Mouse (Mus musculus) activated CD4-positive, CD25-positive, alpha-beta regulatory T cell, adult 4 months (primary cell): ENCODE measurements around the gene Cpn1. TPM values are rescaled to one million over a fixed set of nuclear protein-coding genes. Genes with fewer than 3 reads are reported as not detected.
A peak's percentile ranks its signal among the peaks of the same experiment; 100 is the strongest.
"Not testable (repeated sequence)": the region's sequence is repeated elsewhere in the genome, so short reads cannot be mapped to it uniquely, and the experiment has no call there.

Experiments
- ATAC-seq: one replicate; pipeline ENCODE4 v1.8.0; 2017
- polyA plus RNA-seq, 2 experiments: library from polyadenylated mRNA; unstranded; fragments of 100-300 nt; shearing (Covaris generic); gene quantifications; one replicate each; pipeline ENCODE4 v1.2.1; 2017

Cpn1 gene
- polyA plus RNA-seq, 2 experiments from 2014 or later, result 0.15 TPM; not detected in 1

- ATAC-seq, result no peak
Measured at GRCm38 (mm10) chr19:43980711-43981110, 5.6 kb downstream of the Cpn1 start.

DNA sequence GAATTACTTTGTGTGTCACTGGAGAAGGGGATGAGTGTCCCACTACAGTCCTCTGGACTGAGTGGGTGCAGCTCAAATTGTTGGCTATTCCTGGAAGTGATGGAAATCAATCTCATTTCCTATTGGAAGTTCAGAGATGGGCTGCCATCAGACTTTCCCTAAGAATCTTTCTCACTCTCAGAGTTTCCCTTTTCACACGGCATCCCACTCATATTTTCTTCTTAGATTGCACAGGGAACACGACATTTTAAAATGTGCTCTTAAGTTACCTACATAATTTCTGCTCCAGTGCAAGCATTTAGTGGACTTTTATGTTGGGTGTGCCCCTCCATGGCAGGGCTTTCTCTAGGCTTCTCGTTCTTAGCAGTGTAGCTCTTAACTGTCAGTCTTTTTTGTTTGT is 8.6 kb downstream of the Cpn1 start:
- no peak for ATAC-seq

GRCm38 (mm10) chr19:43976661-43977060 is 9.7 kb downstream of the Cpn1 start:
- no peak for ATAC-seq

GRCm38 (mm10) chr19:43974221-43974620 is 12.1 kb downstream of the Cpn1 start:
- no peak for ATAC-seq

DNA sequence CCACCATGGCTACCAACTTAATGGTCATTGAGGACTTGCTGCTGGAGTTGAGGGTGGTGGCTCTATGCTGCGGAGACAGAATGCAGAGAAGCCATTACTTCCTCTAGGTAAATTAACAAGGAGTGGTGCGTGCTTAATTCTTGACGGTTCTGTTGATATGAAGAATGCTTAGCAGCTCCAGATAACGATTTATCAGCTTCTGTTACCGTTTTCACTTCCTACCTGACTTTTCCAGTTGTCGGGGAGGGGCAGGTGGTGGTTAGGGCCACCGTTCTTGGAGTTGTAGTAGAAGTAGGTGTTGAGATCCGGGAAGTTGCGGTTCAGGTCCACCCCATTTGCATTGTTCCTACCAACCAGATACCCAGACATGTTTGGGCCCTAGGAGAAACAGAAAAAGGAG is 12.6 kb downstream of the Cpn1 start:
- no peak for ATAC-seq

DNA sequence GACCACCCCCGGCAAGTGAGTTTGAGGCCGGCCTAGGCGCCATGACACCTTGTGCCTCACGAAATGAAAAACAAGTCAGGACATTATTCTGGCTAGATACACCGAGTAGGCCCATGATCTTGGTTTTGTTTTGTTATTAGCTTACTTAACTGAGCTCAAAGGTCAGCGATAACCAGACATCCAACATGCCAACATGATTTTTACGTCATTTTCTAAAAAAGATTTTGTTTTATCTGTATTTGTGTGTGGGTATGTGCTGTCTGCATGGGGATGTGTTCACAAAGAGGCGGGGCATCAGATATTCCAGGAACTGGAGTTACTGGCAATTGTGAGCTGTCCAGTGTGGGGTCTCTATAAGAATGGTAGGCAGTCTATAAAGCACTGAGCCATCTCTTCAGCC is 14.2 kb downstream of the Cpn1 start:
- no peak for ATAC-seq

DNA sequence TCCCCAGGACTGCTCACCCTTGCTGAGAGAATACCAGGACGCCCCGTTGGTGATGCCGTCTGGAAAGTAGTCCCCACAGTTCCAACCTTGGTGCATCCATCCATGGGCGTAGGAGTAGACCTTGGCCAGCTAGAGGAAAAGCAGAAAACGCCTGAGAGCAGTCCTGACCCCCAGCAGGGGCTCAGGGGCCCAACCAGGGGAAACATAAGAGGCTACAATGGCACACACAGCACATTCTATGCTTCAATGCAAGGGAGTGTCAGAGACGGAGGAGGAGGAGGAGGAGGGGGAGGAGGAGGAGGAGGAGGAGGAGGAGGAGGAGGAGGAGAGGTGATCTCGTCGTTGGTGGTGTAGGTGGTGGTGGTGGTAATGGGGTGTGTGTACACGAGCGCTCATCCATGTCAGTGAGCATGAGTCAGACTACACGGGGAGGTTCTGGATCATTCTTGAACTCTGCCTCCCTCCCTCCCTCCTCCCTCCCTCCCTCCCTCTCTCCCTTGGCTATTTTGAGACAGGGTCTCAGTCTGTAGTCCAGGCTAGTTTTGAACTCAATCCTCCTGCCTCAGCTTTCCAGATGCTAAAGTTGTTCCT is 17.8 kb downstream of the Cpn1 start:
- no peak for ATAC-seq

- no peak for ATAC-seq
Measured at GRCm38 (mm10) chr19:43966481-43966880, 19.9 kb downstream of the Cpn1 start.

DNA sequence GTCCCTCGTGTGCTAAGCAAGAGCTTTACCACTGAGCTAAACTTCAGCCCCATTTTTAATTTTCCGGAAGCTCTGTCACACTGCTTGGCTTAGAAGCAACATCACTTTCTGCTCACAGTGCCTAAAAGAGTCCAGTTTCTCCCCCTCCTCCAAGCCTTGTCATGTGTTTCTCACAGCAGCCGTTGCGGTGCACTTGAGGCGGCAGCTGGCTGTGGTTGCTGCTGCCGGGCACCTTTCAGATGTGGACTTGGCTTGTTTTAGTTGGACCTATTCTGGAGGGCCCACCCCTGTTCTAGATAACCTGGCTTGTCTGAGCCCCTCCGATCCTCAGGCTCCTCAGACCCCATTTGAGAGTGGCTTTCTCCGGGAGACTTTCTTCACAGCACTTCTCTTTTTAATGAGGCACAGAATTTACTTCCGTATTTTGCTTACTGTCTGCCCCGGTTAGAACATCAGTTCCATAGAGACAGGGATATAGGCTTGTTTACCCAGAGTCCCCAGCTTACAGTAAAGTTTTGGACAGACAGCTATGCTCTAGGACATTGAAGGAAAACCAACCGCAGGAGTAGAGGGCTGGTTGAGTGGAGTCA is 20.8 kb downstream of the Cpn1 start:
- ATAC-seq, result no peak

GRCm38 (mm10) chr19:43962795-43963194 is 23.6 kb downstream of the Cpn1 start:
- ATAC-seq, result no peak

DNA sequence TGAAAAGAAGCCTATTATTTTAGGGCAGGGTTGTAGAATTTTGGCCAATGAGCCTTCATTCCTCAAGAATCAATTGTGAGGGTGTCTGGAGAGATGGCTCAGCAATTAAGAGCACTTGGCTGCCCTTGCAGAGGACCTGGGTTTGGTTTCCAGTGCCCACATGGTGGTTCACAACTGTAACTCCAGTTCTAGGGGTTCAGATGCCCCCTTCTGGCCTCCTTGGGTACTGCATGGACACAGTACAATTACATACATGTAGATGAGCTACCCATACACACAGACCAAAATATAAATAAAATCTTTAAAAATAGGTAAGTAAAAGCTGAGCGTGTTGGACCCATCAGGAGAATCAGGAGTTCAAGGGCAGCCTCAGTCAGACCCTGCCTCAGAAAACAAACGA is 25.2 kb downstream of the Cpn1 start:
- no peak for ATAC-seq

- ATAC-seq, result no peak
Measured at GRCm38 (mm10) chr19:43960014-43960413, 26.3 kb downstream of the Cpn1 start.

- no peak for ATAC-seq
Measured at GRCm38 (mm10) chr19:43959162-43959561, 27.2 kb downstream of the Cpn1 start.

DNA sequence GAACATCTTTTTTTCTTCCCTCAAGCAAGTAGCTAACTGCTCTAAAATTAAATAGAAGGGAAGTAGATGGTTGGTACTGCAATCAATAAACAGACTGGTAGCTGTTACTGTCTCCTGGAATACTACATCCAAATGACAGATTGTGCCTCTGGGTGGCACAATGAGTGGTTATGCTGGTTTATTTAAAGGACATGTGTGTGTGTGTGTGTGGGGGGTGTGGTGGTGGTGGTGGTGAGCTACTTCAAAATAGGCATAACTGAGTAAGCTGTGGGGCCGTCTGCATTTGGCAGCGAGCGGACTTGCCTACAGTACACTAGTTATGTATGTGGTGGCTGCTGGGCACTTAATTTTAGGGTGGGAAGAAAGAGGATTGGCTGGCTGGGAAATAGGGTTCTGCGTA is 28.5 kb downstream of the Cpn1 start:
- ATAC-seq, result no peak

GRCm38 (mm10) chr19:43957402-43957801 is 29.0 kb downstream of the Cpn1 start:
- no peak for ATAC-seq

DNA sequence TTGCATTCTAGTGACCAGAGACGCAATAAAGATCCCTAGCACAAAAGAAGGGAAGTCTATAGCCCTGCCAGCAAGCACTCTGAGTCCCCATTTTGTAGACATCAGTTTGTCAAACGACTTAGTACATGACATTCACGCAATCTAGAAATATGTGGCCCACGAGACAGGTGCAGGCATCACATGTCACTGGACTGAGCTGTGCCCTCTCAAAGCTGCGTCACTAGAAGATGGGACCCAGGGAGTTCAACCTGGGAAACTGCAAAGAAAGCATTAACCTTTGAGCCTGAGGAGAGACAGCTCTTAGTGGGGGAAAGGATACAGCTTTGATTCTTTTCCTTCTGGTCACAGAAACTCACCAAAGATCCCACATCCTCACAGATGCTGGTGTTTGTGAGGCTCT is 31.1 kb downstream of the Cpn1 start:
- ATAC-seq, result no peak

DNA sequence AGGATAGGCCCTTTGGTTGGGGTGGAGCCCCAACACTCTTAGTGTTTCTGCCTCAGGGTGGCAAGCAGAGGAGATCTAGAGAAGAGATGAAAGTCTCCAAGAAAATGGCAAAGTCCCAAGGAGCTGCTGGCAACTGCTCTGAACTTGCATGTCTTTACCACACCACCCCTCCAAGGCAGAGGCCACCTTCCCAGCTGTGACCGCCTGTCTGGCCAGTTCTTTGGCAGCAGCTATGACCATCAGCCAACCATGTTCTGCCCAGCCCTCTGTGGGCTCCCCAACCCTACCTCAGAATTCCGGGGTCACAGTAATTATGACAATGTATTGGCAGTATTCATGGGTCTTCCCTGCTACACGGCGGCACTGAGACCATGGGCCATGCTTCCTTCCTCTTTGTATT is 31.5 kb downstream of the Cpn1 start:
- no peak for ATAC-seq

GRCm38 (mm10) chr19:43952936-43953335 is 33.4 kb downstream of the Cpn1 start:
- not testable (repeated sequence) for ATAC-seq

DNA sequence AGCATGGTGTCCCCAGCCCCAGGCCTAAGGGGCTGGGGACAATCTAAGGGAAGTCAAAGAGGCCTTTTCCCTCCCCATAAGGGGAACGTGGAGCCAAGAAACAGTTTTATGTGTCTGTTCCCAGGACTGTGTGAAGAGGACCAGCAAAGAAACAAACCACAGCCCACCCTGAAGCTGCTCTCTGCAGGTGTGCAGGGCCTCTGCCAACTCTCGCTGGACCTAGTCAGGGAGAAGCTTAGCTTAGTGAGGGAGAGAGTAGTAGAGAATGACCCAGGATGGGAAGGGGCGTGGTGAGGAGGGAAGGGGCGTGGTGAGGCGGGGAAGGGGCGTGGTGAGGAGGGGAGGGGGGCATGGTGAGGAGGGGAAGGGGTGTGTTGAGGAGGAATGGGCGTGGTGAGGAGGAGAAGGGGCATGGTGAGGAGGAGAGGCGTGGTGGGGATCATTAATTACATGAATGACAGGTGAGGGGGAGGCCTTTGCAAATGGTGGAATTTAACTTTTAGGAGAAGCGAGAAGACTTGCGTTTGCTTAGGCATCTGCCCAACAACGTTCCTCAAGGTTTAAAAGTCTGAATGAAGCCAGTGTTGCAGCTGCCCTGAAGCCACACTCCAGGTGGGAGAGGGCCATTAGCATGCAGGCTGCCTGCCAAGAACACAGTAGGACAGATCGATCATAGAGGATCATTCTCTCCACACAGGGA is 37.1 kb downstream of the Cpn1 start:
- ATAC-seq, result no peak

DNA sequence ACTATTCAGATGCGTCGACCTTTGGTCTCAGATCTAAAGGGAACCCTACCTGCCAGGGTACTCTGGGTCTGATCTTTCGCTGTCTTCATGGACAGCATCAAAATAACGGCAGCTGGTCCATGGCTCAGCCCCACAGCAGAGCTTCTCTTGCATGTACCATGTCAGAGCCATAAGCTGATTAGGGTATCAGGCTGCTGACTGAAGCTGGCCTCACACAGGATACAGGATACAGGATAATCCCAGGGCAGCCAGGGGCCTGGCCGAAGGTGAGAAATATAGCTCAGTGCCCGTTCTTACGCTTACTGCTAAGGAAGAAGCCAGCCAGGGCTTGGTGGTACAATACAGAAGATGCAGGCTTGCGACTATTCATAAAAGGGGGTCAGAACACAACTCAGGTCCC is 41.8 kb downstream of the Cpn1 start:
- no peak for ATAC-seq

DNA sequence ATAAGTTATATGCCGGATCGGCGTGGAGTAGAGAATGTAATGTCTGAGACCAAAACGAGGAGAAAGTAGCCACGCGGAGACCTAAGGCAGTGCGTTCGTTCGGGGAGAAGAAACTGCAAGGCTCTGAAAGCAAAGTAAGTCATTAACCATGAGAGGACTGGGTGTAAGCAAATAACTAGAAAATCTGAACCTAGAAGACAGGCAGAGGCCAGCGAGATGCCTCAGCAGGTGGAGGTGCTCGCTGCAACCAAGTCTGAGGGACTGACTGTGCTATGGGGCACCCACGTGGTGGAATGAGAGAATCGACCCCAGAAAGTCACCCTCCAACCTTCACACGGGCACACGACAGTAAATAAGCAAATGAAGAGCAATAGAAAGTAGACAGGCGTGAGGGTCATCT is 43.3 kb downstream of the Cpn1 start:
- no peak for ATAC-seq

DNA sequence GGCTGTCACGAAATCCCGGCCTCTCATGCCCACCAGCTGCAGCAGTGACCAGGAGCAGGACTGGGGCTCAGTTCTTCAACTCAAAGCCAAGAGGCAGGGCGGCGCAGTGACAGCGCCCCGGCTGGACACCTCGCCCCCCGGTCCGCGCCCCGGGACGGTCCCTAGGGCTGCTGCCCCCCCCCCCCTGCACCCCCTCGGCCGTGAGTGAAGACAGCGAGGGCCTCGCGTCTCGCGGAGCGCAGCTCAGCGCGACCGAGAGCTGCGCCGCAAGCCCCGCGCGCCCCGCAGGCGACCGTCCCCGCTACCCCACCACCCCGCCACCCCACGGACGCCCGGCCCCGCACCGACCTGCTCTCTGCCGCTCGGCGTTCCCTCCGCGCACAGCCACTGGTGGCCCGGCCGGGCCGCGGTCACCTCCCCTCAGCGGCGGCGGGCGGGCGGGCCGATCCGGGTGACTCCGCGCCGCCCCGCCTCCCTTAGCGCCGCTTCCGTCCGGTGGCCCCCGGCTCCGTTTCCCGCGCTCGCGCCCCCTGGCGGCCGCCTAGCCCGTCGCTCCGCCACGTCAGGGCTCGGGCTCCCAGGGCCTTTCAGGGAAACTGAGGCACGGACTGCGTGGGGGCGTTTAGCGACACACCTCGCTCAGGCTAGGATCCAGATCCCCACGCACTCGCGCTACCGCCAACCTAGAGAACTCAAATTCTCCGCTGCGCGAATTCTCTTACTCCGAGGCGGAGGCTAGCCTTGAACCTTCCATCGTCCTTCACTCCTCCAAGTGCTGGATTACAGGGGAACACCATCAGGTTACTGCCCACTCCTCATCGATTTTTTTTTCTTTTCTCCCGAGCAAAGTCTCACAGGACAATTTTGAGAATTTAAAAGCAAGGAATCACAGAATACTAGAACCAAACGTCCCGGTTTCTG is 46.3 kb downstream of the Cpn1 start, which contains the start of gene Dnmbp:
Gene Dnmbp (minus strand): TSS at position 423 of the 921 bp plus-strand sequence.
- peak; percentile 88 for ATAC-seq

- no peak for ATAC-seq
Measured at GRCm38 (mm10) chr19:43939171-43939768, 47.1 kb downstream of the Cpn1 start.
